Mouse (Mus musculus) left cerebral cortex, adult 18-20 months (tissue): ENCODE measurements around the gene Tmem203. TPM values are rescaled to one million over a fixed set of nuclear protein-coding genes. Genes with fewer than 3 reads are reported as not detected.

Experiments used
- DNase-seq, 2 experiments: peaks; one replicate each; pipeline ENCODE4 v3.0.0; 2021 to 2022; ENCODE audit warnings: low spot score in 2 of 2, mixed read lengths in 1 of 2
- total RNA-seq, 2 experiments: library from RNA; stranded (reverse); gene quantifications; 2 replicates each; pipeline ENCODE4 v1.2.3; 2021

Gene Tmem203
- total RNA-seq, 2 experiments from 2014 or later = 31.8 to 37.8 TPM

- DNase-seq = peak; percentile 53 to 72
Measured at GRCm38 (mm10) chr2:25290101-25290815, 35.0 kb downstream of the Tmem203 start.

- no peak for DNase-seq
Measured at GRCm38 (mm10) chr2:25290816-25291130, 35.5 kb downstream of the Tmem203 start.

- DNase-seq = no peak
Measured at GRCm38 (mm10) chr2:25291184-25292053, 36.2 kb downstream of the Tmem203 start.

GRCm38 (mm10) chr2:25292054-25292544, 36.9 kb downstream of the Tmem203 start:
- DNase-seq = peak; percentile 43 to 67

- DNase-seq = peak; percentile 69 to 79
Measured at GRCm38 (mm10) chr2:25292856-25293255, 37.6 kb downstream of the Tmem203 start.

GRCm38 (mm10) chr2:25293706-25294105, 38.5 kb downstream of the Tmem203 start:
- no peak for DNase-seq

GRCm38 (mm10) chr2:25297093-25297492, 41.9 kb downstream of the Tmem203 start:
- no peak for DNase-seq

GRCm38 (mm10) chr2:25298046-25298445, 42.8 kb downstream of the Tmem203 start:
- DNase-seq = no peak

- no peak for DNase-seq
Measured at GRCm38 (mm10) chr2:25303452-25303851, 48.2 kb downstream of the Tmem203 start.

GRCm38 (mm10) chr2:25303931-25304656, 48.9 kb downstream of the Tmem203 start:
- DNase-seq = no peak

GRCm38 (mm10) chr2:25304657-25305541, 49.7 kb downstream of the Tmem203 start:
- peak in 1 of 2 experiments; percentile 48 for DNase-seq

Other genes with a start within 250 kb of the Tmem203 start
- 100 to 1,000 TPM; 435 to 452 TPM for gene Nsmf, start 201.1 kb upstream of the Tmem203 start, total RNA-seq
- gene Entpd8, start 175.1 kb upstream of the Tmem203 start, total RNA-seq = not detected
- gene Noxa1, start 160.3 kb upstream of the Tmem203 start, total RNA-seq = not detected
- gene Nrarp, start 74.7 kb upstream of the Tmem203 start, total RNA-seq = 10 to 100 TPM; 19.2 to 23.9 TPM
- 1 to 10 TPM; 2.2 to 2.5 TPM for gene Tor4a, start 58.6 kb upstream of the Tmem203 start, total RNA-seq
- 10 to 100 TPM; 62.1 to 68.6 TPM for gene Nelfb, start 44.0 kb upstream of the Tmem203 start, total RNA-seq
- under 1 TPM; 0.37 to 0.40 TPM for gene Stpg3, start 40.8 kb upstream of the Tmem203 start, total RNA-seq
- gene Fam166a, start 36.7 kb upstream of the Tmem203 start, total RNA-seq = not detected
- 100 to 1,000 TPM; 358 to 360 TPM for gene Tubb4b, start 30.7 kb upstream of the Tmem203 start, total RNA-seq
- not detected for gene Slc34a3, start 21.1 kb upstream of the Tmem203 start, total RNA-seq
- not detected for gene Rnf224, start 18.7 kb upstream of the Tmem203 start, total RNA-seq
- 100 to 1,000 TPM; 252 to 262 TPM for gene Rnf208, start 13.2 kb upstream of the Tmem203 start, total RNA-seq
- not detected for gene Cysrt1, start 13.0 kb upstream of the Tmem203 start, total RNA-seq
- gene AL732309.1, start 8.6 kb upstream of the Tmem203 start, total RNA-seq = 1 to 10 TPM; 1.4 to 4.1 TPM
- gene Tprn, start 7.2 kb downstream of the Tmem203 start, total RNA-seq = 10 to 100 TPM; 13.7 to 17.9 TPM
- 10 to 100 TPM; 57.6 to 70.5 TPM for gene Ssna1, start 17.0 kb downstream of the Tmem203 start, total RNA-seq
- 10 to 100 TPM; 87.1 to 87.2 TPM for gene Anapc2, start 17.0 kb downstream of the Tmem203 start, total RNA-seq
- not detected for gene Tmem210, start 32.7 kb downstream of the Tmem203 start, total RNA-seq
- gene Lrrc26, start 34.5 kb downstream of the Tmem203 start, total RNA-seq = not detected
- gene Grin1, start 63.7 kb downstream of the Tmem203 start, total RNA-seq = 100 to 1,000 TPM; 393 to 402 TPM
- 10 to 100 TPM; 62.1 to 62.2 TPM for gene Man1b1, start 76.9 kb downstream of the Tmem203 start, total RNA-seq
- gene Dpp7, start 100.9 kb downstream of the Tmem203 start, total RNA-seq = 10 to 100 TPM; 30.4 to 38.7 TPM
- 10 to 100 TPM; 17.3 to 21.6 TPM for gene Uap1l1, start 110.2 kb downstream of the Tmem203 start, total RNA-seq
- gene Sapcd2, start 116.9 kb downstream of the Tmem203 start, total RNA-seq = 1 to 10 TPM; 1.4 to 1.8 TPM
- 10 to 100 TPM; 13.6 to 13.8 TPM for gene Entpd2, start 140.4 kb downstream of the Tmem203 start, total RNA-seq
- gene Npdc1, start 143.9 kb downstream of the Tmem203 start, total RNA-seq = 100 to 1,000 TPM; 328 to 341 TPM
- gene Fut7, start 167.8 kb downstream of the Tmem203 start, total RNA-seq = under 1 TPM; 0.21 to 0.56 TPM
- gene Abca2, start 173.3 kb downstream of the Tmem203 start, total RNA-seq = 100 to 1,000 TPM; 155 to 165 TPM
- 1 to 10 TPM in 1 of 2 experiments, not detected in 1; 1.5 TPM for gene Clic3, start 201.4 kb downstream of the Tmem203 start, total RNA-seq
- gene Paxx, start 205.7 kb downstream of the Tmem203 start, total RNA-seq = 10 to 100 TPM; 64.5 to 69.1 TPM
- gene Ptgds, start 214.6 kb downstream of the Tmem203 start, total RNA-seq = 1,000 to 10,000 TPM; 2,769 to 3,095 TPM
- gene Lcn12, start 238.5 kb downstream of the Tmem203 start, total RNA-seq = not detected
- 100 to 1,000 TPM; 105 to 114 TPM for gene Fbxw5, start 245.3 kb downstream of the Tmem203 start, total RNA-seq
- gene C8g, start 246.3 kb downstream of the Tmem203 start, total RNA-seq = under 1 TPM; 0.52 to 0.74 TPM